Mouse (Mus musculus): ENCODE data around the gene Tcf7l1. TPM values are rescaled to one million over a fixed set of nuclear protein-coding genes. Genes with fewer than 3 reads are reported as not detected.

Tcf7l1 gene
- polyA plus RNA-seq, 1 experiment from 2014 or later, result 42.3 TPM

DNA sequence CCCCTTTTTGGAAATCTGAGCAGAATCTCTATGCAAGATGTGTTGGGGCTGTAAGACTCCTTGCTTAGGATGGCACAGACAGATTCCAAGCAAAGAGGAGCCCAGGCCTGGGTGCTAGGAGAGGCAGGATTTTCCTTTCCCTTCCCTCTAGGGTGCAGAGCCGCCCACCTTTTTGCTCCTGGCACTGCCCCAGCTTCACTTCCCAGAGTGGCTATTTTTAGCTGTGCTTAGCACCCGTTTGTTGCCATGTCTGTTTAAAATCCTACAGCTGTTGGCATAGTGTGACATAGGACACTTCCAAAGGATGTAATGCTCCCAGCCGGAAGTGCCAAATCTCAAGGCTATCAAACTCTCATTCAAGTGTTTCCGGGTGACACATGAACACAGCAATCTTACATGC lies 74.3 kb downstream of the Tcf7l1 start:
- 25% methylated on average over 4 of the region's 4 CpGs for WGBS
- Histone ChIP-seq H3K36me3 (ENCODE audit: control insufficient read depth, insufficient read depth, low read length) (peaks cover 4% of the 10 kb centered on the region; the same call in 1 of the 2 replicates), H3K4me2 (ENCODE audit: low read depth, low read length) (no peak overlapping the region), H3K9ac (ENCODE audit: low read depth, low read length) (no peak overlapping the region), H3K27me3 (replicated peaks; ENCODE audit: control insufficient read depth, insufficient read depth, low read length) (no peaks in the 10 kb centered on the region), H3K4me3 (ENCODE audit: low read depth, low read length) (no peak overlapping the region), H3K9me3 (ENCODE audit: control insufficient read depth, low read length) (no peaks in the 10 kb centered on the region), H3K27ac (replicated peaks; ENCODE audit: low read depth, low read length) (0 out of 2 replicates have a peak overlapping the region, but pooled peaks have one; percentile 6), H3K4me1 (ENCODE audit: control insufficient read depth, insufficient read depth, low read length) (peaks cover 58% of the 10 kb centered on the region)
- DNase-seq (ENCODE audit: low spot score) (peak; percentile 79), ATAC-seq (ENCODE audit: low read depth) (no peak)

DNA sequence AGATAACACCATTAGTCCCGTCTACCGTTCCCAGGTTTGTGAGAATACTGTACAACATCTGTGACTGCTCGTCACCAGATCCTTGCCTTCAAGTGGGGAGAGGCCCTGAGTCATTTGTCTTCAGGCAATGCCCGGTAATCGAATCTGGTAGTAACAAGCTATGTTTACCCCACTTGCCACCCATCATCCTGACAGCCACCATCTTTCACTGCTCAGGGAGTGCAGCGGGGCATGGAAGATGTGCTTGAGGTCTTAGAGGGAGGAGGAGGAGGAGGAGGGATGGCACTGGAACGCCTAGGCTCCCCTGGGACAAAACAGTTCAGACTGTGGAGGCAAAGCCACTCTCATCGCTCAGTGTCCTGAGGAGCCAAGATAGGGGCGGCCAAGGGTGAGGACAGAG lies 74.8 kb downstream of the Tcf7l1 start:
- no peaks in the 10 kb centered on the region for H3K27me3 ChIP-seq (replicated peaks; ENCODE audit: control insufficient read depth, insufficient read depth, low read length)
- ATAC-seq (ENCODE audit: low read depth) (no peak), DNase-seq (ENCODE audit: low spot score) (peak; percentile 51)
- H3K9ac ChIP-seq (ENCODE audit: low read depth, low read length), result no peak overlapping the region
- 0 out of 2 replicates have a peak overlapping the region, but pooled peaks have one; percentile 6 for H3K27ac ChIP-seq (replicated peaks; ENCODE audit: low read depth, low read length)
- H3K4me2 ChIP-seq (ENCODE audit: low read depth, low read length), result no peak overlapping the region
- H3K4me1 ChIP-seq (ENCODE audit: control insufficient read depth, insufficient read depth, low read length), result peaks cover 63% of the 10 kb centered on the region
- no peaks in the 10 kb centered on the region for H3K9me3 ChIP-seq (ENCODE audit: control insufficient read depth, low read length)
- 27% methylated on average over 9 of the region's 9 CpGs for WGBS
- H3K36me3 ChIP-seq (ENCODE audit: control insufficient read depth, insufficient read depth, low read length), result peaks cover 4% of the 10 kb centered on the region; the same call in 1 of the 2 replicates
- no peak overlapping the region for H3K4me3 ChIP-seq (ENCODE audit: low read depth, low read length)

DNA sequence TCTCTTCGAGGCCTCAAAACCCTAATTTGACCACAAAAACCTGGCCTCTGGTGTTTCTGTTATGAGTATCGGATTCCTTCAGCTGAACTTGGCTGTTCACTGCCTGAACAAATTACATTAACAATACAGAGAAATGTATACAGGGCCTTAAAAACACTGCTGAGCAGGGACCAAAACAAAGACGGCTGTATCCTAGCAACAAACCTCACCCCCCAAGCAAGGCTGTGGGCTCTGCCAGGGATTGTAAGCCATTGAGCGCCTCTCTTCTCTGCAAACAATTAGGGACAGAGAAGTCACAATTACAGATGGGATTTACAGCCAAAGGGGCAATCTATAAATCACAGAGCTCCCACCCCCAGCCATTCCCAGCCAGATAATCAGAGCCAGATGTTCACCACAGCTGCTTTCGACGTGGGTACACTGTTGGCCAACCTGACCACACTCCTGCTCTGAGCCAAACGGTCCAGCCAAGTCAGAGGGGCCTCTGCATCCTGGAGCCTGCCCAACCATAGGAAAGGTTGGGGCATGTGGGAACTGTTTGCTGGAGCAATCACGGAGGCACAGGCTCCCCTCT lies 77.5 kb downstream of the Tcf7l1 start:
- Histone ChIP-seq H3K4me1 (ENCODE audit: control insufficient read depth, insufficient read depth, low read length) (peaks cover 68% of the 10 kb centered on the region), H3K27ac (replicated peaks; ENCODE audit: low read depth, low read length) (peak overlapping the region; percentile 93), H3K4me2 (ENCODE audit: low read depth, low read length) (peak overlapping the region; percentile 43), H3K9me3 (ENCODE audit: control insufficient read depth, low read length) (no peaks in the 10 kb centered on the region), H3K36me3 (ENCODE audit: control insufficient read depth, insufficient read depth, low read length) (no peaks in the 10 kb centered on the region), H3K27me3 (replicated peaks; ENCODE audit: control insufficient read depth, insufficient read depth, low read length) (no peaks in the 10 kb centered on the region), H3K9ac (ENCODE audit: low read depth, low read length) (no peak overlapping the region), H3K4me3 (ENCODE audit: low read depth, low read length) (no peak overlapping the region)
- WGBS, result 7% methylated on average over 8 of the region's 8 CpGs
- DNase-seq (ENCODE audit: low spot score) (peak; percentile 97), ATAC-seq (ENCODE audit: low read depth) (peak; percentile 96)

DNA sequence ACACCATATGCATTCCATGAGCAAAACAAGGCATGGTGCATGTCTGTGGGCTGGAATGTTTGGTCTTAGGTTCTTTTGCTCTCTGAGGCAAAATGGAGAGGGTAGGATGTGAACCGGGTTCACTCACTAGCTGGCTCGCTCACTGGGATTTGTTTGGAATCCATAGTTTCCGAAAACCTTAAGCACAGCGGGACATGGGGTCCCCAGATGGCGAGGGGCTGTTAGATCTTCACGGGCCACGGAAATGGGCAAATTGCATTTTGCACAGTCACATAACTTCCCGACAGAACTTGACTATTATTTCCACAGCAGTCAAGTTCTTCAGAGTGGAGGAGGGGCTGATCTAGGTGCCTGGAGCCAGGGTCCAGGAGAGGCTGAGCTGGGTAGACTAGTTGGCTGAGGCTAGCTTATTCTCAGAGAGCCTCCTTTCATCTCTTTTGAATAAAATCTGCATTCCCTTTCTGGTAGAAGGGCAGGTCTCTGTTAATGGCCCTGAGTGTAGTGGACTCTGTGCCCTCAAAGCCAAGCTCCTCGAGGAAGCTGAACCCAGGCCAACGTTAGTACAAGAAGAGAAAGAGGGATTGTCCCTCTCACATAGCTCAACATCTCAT lies 78.1 kb downstream of the Tcf7l1 start:
- no peak for ATAC-seq (ENCODE audit: low read depth)
- Histone ChIP-seq H3K36me3 (ENCODE audit: control insufficient read depth, insufficient read depth, low read length) (no peaks in the 10 kb centered on the region), H3K9ac (ENCODE audit: low read depth, low read length) (no peak overlapping the region), H3K4me1 (ENCODE audit: control insufficient read depth, insufficient read depth, low read length) (peaks cover 74% of the 10 kb centered on the region), H3K27ac (replicated peaks; ENCODE audit: low read depth, low read length) (peak overlapping the region; percentile 93), H3K4me2 (ENCODE audit: low read depth, low read length) (peak overlapping the region; percentile 43), H3K9me3 (ENCODE audit: control insufficient read depth, low read length) (no peaks in the 10 kb centered on the region), H3K27me3 (replicated peaks; ENCODE audit: control insufficient read depth, insufficient read depth, low read length) (no peaks in the 10 kb centered on the region), H3K4me3 (ENCODE audit: low read depth, low read length) (no peak overlapping the region; the same call in 1 of the 2 replicates)
- DNase-seq (ENCODE audit: low spot score), result peak; percentile 63
- WGBS, result 28% methylated on average over 10 of the region's 10 CpGs

DNA sequence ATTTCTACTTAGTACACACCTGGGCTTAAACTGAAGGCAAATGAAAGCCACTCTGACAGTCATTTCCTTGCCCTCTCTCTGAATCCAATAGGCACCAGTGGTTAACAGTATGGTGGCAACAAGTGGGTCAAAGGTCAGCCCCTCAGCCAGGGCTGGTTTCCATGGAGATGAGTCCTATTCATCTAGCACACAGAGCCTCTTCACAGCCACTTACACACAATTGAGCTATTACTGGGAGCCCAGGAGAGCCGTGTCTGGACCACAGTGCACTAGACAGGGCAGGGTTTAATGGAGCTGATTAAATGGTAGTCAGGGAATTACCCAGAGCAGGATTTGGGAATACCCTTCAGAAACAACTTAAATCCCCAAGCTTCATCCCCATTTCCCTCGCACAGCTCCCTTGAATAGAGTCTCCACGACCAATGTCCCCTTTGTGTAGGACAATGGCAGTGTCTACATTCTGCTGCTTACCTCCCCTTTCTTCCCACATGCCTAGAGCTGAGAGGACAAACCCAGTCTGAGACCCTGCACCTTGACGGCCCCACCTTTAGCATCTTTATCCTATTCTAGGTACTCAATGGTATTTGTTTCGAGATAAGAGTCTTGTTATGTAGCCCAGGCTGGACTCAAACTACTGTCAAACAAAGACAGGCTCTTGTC lies 89.5 kb downstream of the Tcf7l1 start:
- H3K9ac ChIP-seq (ENCODE audit: low read depth, low read length), result no peak overlapping the region
- H3K4me1 ChIP-seq (ENCODE audit: control insufficient read depth, insufficient read depth, low read length), result peaks cover 41% of the 10 kb centered on the region
- no peaks in the 10 kb centered on the region for H3K9me3 ChIP-seq (ENCODE audit: control insufficient read depth, low read length)
- H3K27me3 ChIP-seq (replicated peaks; ENCODE audit: control insufficient read depth, insufficient read depth, low read length), result no peaks in the 10 kb centered on the region
- H3K27ac ChIP-seq (replicated peaks; ENCODE audit: low read depth, low read length), result no peak overlapping the region
- no peak overlapping the region for H3K4me3 ChIP-seq (ENCODE audit: low read depth, low read length)
- DNase-seq (ENCODE audit: low spot score) (peak; percentile 51), ATAC-seq (ENCODE audit: low read depth) (peak; percentile 63; the same call in 1 of the 2 replicates)
- no peak overlapping the region for H3K4me2 ChIP-seq (ENCODE audit: low read depth, low read length)
- peaks cover 15% of the 10 kb centered on the region; the same call in 1 of the 2 replicates for H3K36me3 ChIP-seq (ENCODE audit: control insufficient read depth, insufficient read depth, low read length)
- 51% methylated on average over 5 of the region's 5 CpGs for WGBS

DNA sequence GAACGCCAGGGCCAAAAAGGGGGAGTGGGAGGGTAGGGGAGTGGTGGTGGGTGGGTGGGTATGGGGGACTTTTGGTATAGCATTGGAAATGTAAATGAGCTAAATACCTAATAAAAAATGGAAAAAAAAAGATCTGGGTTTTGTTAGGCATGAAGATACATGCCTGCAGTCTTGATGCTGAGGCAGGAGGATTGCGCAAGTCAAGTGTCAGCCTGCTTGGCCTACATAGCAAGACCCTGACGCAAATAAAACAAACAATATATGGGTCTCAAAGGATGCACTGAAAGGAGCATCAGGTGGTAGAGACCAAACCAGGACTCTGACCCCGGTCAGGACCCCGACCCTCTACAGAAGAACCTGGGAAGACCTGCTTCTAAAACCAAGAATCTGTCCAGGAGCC lies 90.5 kb downstream of the Tcf7l1 start:
- Histone ChIP-seq H3K4me1 (ENCODE audit: control insufficient read depth, insufficient read depth, low read length) (peaks cover 46% of the 10 kb centered on the region), H3K4me3 (ENCODE audit: low read depth, low read length) (no peak overlapping the region), H3K4me2 (ENCODE audit: low read depth, low read length) (no peak overlapping the region), H3K27me3 (replicated peaks; ENCODE audit: control insufficient read depth, insufficient read depth, low read length) (no peaks in the 10 kb centered on the region), H3K36me3 (ENCODE audit: control insufficient read depth, insufficient read depth, low read length) (peaks cover 15% of the 10 kb centered on the region; the same call in 1 of the 2 replicates), H3K9me3 (ENCODE audit: control insufficient read depth, low read length) (no peaks in the 10 kb centered on the region), H3K9ac (ENCODE audit: low read depth, low read length) (no peak overlapping the region), H3K27ac (replicated peaks; ENCODE audit: low read depth, low read length) (no peak overlapping the region)
- no peak for ATAC-seq (ENCODE audit: low read depth)
- no peak for DNase-seq (ENCODE audit: low spot score)
- 97% methylated on average over 5 of the region's 5 CpGs for WGBS

DNA sequence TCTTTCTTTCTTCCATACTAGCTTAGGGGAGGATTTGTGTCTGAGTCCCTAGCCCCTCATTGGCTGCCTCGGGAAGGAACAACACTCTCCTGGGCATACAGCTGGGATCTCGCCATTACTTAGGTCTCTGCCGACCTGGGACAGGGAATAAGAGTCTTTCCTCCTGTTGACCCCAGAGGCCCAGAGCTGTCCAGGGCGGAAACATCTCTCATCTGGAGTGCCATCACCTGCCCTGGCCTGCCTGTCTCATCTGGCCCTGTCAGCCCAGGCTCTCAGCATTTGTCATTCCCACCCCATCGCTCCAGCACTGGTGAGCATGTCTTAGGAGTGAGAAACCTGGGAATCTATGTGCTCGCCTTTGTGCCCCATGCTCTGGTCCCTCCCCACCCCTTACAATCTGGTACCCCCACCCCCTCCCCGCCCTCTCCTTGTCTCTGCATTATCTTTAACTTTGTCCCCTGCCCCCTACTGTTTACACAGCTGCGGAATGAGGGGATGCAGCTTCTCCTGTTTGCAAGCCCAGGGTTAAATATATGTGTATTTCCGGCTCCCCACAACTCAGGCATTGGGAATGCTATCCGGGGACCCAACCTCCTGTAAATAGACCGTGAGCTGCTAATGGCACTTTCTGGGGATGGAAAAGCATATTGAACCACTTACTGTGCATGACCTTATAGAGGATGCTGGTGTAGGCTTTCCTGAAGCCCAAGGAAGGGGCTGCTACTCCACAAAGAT lies 92.3 kb downstream of the Tcf7l1 start:
- H3K9ac ChIP-seq (ENCODE audit: low read depth, low read length), result no peak overlapping the region
- WGBS, result 18% methylated on average over 11 of the region's 11 CpGs
- ATAC-seq (ENCODE audit: low read depth), result 0 out of 2 replicates have a peak, but pooled peaks have one; percentile 34

DNA sequence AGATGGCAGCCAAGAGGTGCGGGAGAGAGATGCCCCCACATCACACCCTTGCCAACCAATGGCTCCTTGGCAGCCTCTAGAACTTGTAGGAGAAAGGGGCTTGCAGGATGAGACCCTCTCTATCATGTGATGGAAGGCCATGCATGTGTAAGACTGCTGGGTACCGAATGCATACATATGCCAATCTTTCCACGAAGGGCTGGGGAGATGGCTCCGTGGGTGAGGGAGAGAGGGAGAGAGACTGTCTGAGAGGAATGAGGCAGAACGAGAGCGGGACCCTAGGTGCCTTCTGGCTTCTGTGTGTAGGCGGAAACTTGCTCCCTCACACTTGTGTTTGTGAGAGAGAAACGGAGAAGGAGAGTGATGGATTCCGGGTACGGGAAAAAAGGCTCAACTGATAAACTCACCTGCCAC lies 94.3 kb downstream of the Tcf7l1 start:
- H3K27me3 ChIP-seq (replicated peaks; ENCODE audit: control insufficient read depth, insufficient read depth, low read length), result no peaks in the 10 kb centered on the region
- 0 out of 2 replicates have a peak overlapping the region, but pooled peaks have one; percentile 1 for H3K4me2 ChIP-seq (ENCODE audit: low read depth, low read length)
- peak overlapping the region; percentile 77 for H3K27ac ChIP-seq (replicated peaks; ENCODE audit: low read depth, low read length)
- WGBS, result 51% methylated on average over 10 of the region's 10 CpGs
- no peak for DNase-seq (ENCODE audit: low spot score)
- H3K9ac ChIP-seq (ENCODE audit: low read depth, low read length), result 0 out of 2 replicates have a peak overlapping the region, but pooled peaks have one; percentile 10
- no peaks in the 10 kb centered on the region for H3K9me3 ChIP-seq (ENCODE audit: control insufficient read depth, low read length)
- no peak overlapping the region for H3K4me3 ChIP-seq (ENCODE audit: low read depth, low read length)
- peaks cover 78% of the 10 kb centered on the region for H3K4me1 ChIP-seq (ENCODE audit: control insufficient read depth, insufficient read depth, low read length)
- ATAC-seq (ENCODE audit: low read depth), result no peak
- no peaks in the 10 kb centered on the region for H3K36me3 ChIP-seq (ENCODE audit: control insufficient read depth, insufficient read depth, low read length)

More for the DNA sequence above, 92.3 kb downstream of the Tcf7l1 start:
- Histone ChIP-seq H3K4me1 (ENCODE audit: control insufficient read depth, insufficient read depth, low read length) (peaks cover 59% of the 10 kb centered on the region), H3K27ac (replicated peaks; ENCODE audit: low read depth, low read length) (peak overlapping the region; percentile 33), H3K4me2 (ENCODE audit: low read depth, low read length) (no peak overlapping the region), H3K27me3 (replicated peaks; ENCODE audit: control insufficient read depth, insufficient read depth, low read length) (no peaks in the 10 kb centered on the region), H3K4me3 (ENCODE audit: low read depth, low read length) (no peak overlapping the region), H3K36me3 (ENCODE audit: control insufficient read depth, insufficient read depth, low read length) (0 out of 2 replicates have a peak, but pooled peaks cover 7% of the 10 kb centered on the region), H3K9me3 (ENCODE audit: control insufficient read depth, low read length) (no peaks in the 10 kb centered on the region)
- no peak for DNase-seq (ENCODE audit: low spot score)
